Mouse (Mus musculus) kidney, adult 9 months (tissue): Measurements from ENCODE around the gene Ubr4.
A peak's percentile ranks its signal among the peaks of the same experiment; 100 is the strongest.
"Not testable (repeated sequence)": the region's sequence is repeated elsewhere in the genome, so short reads cannot be mapped to it uniquely, and the experiment has no call there.

Experiments used
- DNase-seq: peaks from one replicate; pipeline ENCODE4 v3.0.0; 2022

The Ubr4 gene

DNA sequence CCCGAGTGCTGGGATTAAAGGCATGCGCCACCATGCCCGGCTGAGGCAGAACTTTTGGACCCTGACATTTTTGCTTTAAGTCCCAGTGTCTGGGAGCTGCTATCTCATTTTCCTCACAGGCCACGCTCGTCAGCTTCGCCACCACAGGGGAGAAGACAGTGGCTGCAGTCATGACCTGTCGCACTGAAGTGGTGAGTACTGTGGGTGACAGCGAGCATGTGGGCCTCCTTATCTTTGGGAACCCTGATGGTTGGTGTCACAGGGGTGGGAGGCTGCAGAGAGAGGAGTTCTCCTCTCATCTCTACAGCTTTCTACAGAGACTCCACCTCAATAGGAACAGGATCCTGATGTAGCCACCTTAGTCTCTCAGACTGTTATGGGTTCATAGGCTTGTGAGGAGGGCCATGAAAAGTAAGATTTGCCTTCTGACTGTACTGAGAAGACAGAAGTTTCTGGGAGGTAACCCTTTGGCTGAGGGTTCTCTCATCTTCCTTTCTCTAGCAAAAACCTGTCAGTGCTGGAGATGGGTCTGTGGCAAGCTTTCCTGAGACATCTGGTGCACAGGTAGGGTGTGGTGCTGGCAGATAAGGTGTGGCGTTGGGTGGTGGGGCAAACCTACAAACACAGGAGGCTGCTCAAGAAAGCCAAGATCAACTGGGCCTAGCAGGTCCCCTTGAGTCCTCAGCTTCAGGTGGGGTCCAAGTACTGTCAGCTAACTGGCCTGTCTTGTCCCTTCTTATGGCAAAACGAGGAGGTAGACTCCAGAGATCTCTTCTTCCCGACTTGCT is 8.5 kb downstream of the Ubr4 start:
- no peak for DNase-seq

GRCm38 (mm10) chr4:139367336-139367735 is 14.9 kb downstream of the Ubr4 start:
- DNase-seq: no peak

- no peak for DNase-seq
These were observed 15.6 kb downstream of the Ubr4 start for GRCm38 (mm10) chr4:139368038-139368437.

DNA sequence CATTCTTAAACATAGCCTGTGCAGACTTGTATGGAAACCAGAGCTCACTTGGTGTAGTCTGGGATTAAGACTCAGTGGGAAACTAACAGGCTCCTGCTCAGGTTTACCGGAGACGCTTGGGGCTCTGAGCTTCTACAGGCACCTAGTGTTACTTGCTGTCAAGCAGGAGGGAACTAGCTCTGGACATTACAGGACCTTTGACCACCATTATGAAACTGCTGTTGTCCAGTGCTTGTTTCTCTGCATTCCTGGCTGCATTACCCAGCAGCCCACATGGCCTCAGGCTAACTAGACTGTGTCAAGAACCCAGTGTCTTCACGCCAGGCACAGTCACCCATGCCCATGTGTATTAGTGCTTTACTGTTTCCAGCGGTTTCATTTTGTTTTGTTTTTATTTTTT is 20.7 kb downstream of the Ubr4 start:
- DNase-seq: peak; percentile 67

- DNase-seq: no peak
These were observed 21.1 kb downstream of the Ubr4 start for GRCm38 (mm10) chr4:139373531-139373930.

DNA sequence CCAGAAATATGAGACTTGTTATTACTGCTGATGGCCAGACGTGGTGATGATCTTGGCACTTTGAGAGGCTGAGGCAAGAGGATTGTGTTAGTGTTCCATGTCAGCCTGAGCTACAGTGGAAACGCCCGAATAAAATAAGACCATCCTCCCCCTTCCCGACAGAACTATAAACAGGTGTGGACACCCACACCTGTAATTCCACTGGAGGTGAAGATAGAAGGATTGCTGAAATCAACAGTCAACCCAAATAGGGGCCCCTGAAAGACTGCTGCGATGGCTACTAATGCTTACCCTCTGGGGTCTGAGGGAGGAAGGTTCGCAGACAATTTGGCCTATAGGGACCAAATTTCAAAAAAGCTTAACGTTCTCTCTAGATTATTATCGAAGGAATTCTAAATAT is 27.3 kb downstream of the Ubr4 start:
- no peak for DNase-seq

DNA sequence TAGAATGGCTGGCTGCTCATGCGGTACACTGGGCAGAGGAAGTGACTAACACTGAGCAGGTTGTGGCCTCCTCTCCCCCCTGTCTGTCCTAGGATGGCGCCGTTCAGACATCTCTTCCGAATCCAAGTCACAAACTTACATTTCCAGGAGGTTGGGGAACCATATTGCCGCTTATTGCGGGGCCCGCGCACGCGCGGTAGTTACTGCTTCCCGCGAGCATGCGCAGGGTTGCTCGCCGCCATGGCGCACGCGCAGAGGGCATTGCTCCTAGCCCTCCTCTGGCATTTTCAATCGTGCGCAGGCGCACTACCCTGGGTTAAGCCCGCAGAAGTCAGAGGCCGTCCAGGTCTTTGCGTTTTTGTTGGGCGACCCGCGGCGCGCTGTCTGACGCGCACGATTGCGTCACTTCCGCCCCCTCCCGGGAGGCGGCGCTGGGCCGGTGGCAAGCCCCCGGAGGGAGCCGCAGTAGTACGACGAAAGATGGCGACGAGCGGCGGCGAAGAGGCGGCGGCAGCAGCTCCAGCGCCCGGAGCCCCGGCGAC is 27.9 kb downstream of the Ubr4 start:
- DNase-seq: peak; percentile 100

DNA sequence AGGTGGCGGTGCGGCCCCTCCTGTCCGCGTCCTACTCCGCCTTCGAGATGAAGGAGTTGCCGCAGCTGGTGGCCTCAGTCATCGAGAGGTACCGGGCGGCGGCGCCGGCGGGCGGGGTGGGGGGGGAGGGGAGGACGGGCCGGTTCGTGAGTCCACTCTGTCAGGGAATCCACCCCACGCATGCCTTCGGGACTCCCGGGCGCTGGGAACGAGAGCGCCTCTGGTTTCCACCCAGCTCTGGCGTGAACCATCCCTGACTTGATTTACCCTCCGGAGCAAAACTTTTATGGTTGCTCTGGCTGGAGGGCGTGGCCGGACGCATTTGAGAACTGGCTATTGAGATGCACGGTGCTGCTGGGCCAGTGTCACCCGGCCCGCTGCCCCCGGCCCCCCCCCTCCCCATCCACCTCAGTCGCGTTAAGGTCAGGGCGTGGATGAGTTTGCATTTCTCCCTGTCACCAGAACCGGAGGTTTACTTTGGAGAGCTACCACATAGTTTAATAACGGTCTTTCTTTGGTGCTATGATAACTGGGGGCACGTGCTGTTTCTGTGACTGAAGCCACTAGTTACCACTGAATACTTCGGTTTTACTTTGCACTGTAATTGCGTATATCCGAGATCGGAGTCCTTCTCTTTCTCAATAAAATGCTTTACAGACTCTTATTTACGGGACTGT is 28.5 kb downstream of the Ubr4 start:
- peak; percentile 21 for DNase-seq

GRCm38 (mm10) chr4:139381452-139381845 is 29.0 kb downstream of the Ubr4 start:
- no peak for DNase-seq

GRCm38 (mm10) chr4:139382231-139382630 is 29.8 kb downstream of the Ubr4 start:
- DNase-seq: no peak

DNA sequence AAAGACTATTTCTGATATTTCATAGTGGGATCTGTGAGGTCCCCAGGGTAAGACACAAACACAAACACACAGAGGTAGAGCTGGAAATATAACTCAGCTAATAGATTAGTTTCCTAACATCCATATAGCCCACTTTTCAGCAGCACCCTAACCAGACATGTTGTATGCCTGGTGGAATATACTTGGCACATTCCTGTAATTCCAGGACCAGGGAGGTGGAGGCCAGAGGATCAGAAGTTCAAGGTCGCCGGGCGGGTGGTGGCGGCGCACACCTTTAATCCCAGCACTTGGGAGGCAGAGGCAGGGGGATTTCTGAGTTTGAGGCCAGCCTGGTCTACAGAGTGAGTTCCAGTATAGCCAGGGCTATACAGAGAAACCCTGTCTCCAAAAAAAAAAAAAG is 33.4 kb downstream of the Ubr4 start:
- not testable (repeated sequence) for DNase-seq

GRCm38 (mm10) chr4:139386869-139387319 is 34.5 kb downstream of the Ubr4 start:
- DNase-seq: peak; percentile 23

GRCm38 (mm10) chr4:139389557-139389956 is 37.1 kb downstream of the Ubr4 start:
- DNase-seq: peak; percentile 30

GRCm38 (mm10) chr4:139395431-139395830 is 43.0 kb downstream of the Ubr4 start:
- no peak for DNase-seq

- no peak for DNase-seq
These were observed 48.1 kb downstream of the Ubr4 start for GRCm38 (mm10) chr4:139400487-139400886.

- DNase-seq: no peak
These were observed 50.8 kb downstream of the Ubr4 start for GRCm38 (mm10) chr4:139403214-139403613.

- DNase-seq: no peak
These were observed 58.9 kb downstream of the Ubr4 start for GRCm38 (mm10) chr4:139411351-139411750.

- DNase-seq: no peak
These were observed 65.5 kb downstream of the Ubr4 start for GRCm38 (mm10) chr4:139417868-139418267.

DNA sequence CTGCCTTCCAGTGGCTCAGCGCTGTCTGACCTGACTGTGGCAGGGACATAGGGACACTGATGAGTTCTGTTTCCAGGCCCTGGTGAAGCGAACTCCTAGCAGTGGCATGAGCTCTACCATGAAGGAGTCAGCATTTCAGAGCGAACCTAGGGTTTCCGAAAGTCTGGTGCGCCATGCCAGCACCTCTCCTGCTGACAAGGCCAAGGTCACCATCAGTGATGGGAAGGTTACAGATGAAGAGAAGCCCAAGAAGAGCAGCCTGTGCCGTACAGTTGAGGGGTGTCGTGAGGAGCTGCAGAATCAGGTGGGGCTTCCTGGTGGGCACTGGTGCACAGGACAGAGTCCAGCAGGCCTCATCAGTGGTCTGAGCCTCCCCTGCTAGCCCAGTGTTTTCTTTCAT is 69.2 kb downstream of the Ubr4 start:
- no peak for DNase-seq

GRCm38 (mm10) chr4:139422409-139422808 is 70.0 kb downstream of the Ubr4 start:
- DNase-seq: no peak

DNA sequence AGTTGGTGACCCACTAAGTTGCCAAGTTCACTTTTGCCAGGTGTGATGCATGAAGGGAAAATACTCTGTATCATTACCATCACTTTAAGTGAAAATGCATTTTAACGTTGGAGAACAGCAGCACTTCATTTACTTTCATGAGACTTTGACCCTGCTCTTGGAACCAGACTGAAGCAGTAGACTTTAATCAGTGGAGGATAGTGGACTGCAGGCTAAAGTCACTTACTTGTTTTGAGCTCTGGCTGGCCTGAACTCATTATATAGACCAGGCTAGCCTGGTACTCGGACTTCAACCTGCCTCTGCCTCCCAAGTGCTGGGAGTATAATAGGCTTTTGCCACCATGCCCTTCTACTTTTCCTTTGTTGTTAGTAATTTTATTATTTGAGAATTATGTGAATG is 70.9 kb downstream of the Ubr4 start:
- DNase-seq: peak; percentile 69

DNA sequence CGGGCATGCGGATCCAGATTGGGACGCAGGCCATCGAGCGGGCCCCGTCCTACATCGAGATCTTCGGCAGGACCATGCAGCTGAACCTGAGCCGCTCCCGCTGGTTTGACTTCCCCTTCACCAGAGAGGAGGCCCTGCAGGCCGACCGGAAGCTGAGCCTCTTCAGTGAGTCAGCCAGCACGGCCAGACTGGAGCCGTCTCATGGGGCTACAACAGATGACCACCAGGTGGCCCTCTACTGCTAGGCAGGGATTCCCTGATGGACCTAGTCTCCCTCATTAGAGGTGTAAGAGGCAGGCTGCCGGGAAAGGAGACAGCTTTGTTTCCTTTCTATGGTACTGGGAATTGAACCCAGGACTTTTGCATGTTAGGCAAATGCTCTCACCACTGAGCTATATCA is 77.8 kb downstream of the Ubr4 start:
- DNase-seq: peak; percentile 80

GRCm38 (mm10) chr4:139430891-139431290 is 78.5 kb downstream of the Ubr4 start:
- no peak for DNase-seq
